Mouse (Mus musculus): ENCODE measurements at regions not wholly inside any gene's neighbourhood (a gene's known extent, or its start where the extent isn't known, plus 50 kb on each side); places are given as distances from the start of the nearest gene placed in this dataset.
"Not testable (repeated sequence)": the region's sequence is repeated elsewhere in the genome, so short reads cannot be mapped to it uniquely, and the experiment has no call there.

- peak; percentile 50; the same call in 1 of the 2 replicates for ATAC-seq
- peak; percentile 46 for DNase-seq (ENCODE audit: low spot score)
Observed at GRCm38 (mm10) chr12:63805458-63805857, 669.0 kb downstream of the Fscb start.

GRCm38 (mm10) chr12:63804008-63804407 is 670.5 kb downstream of the Fscb start:
- H3K4me2 ChIP-seq (ENCODE audit: low read length): no peak overlapping the region
- no peak overlapping the region for H3K4me3 ChIP-seq (ENCODE audit: low read depth, low read length)
- ATAC-seq: peak; percentile 40; the same call in 1 of the 2 replicates
- no peaks in the 10 kb centered on the region for H3K36me3 ChIP-seq (ENCODE audit: control insufficient read depth, insufficient read depth, low read length)
- H3K27me3 ChIP-seq (replicated peaks; ENCODE audit: control insufficient read depth, insufficient read depth, low read length): no peaks in the 10 kb centered on the region
- H3K27ac ChIP-seq (ENCODE audit: low read depth, low read length): no peak overlapping the region
- no peak overlapping the region for H3K9ac ChIP-seq (ENCODE audit: low read length)
- peak; percentile 63 for DNase-seq (ENCODE audit: low spot score)
- H3K4me1 ChIP-seq (ENCODE audit: control insufficient read depth, insufficient read depth, low read length): no peaks in the 10 kb centered on the region
- H3K9me3 ChIP-seq (replicated peaks; ENCODE audit: control insufficient read depth, low read length): no peaks in the 10 kb centered on the region

More at GRCm38 (mm10) chr12:63805458-63805857, 669.0 kb downstream of the Fscb start:
- H3K4me2 ChIP-seq (ENCODE audit: low read length): no peak overlapping the region
- H3K4me3 ChIP-seq (ENCODE audit: low read depth, low read length): no peak overlapping the region
- no peaks in the 10 kb centered on the region for H3K27me3 ChIP-seq (replicated peaks; ENCODE audit: control insufficient read depth, insufficient read depth, low read length)
- H3K36me3 ChIP-seq (ENCODE audit: control insufficient read depth, insufficient read depth, low read length): no peaks in the 10 kb centered on the region
- WGBS: 76% methylated on average over 3 of the region's 3 CpGs
- H3K27ac ChIP-seq (ENCODE audit: low read depth, low read length): no peak overlapping the region
- no peaks in the 10 kb centered on the region for H3K9me3 ChIP-seq (replicated peaks; ENCODE audit: control insufficient read depth, low read length)
- H3K9ac ChIP-seq (ENCODE audit: low read length): no peak overlapping the region
- no peaks in the 10 kb centered on the region for H3K4me1 ChIP-seq (ENCODE audit: control insufficient read depth, insufficient read depth, low read length)

GRCm38 (mm10) chr12:63791667-63792066 is 682.8 kb downstream of the Fscb start:
- Histone ChIP-seq H3K9me3 (replicated peaks; ENCODE audit: control insufficient read depth, low read length) (no peaks in the 10 kb centered on the region), H3K4me2 (ENCODE audit: low read length) (no peak overlapping the region), H3K36me3 (ENCODE audit: control insufficient read depth, insufficient read depth, low read length) (no peaks in the 10 kb centered on the region), H3K9ac (ENCODE audit: low read length) (no peak overlapping the region), H3K4me3 (ENCODE audit: low read depth, low read length) (no peak overlapping the region), H3K27ac (ENCODE audit: low read depth, low read length) (no peak overlapping the region), H3K4me1 (ENCODE audit: control insufficient read depth, insufficient read depth, low read length) (no peaks in the 10 kb centered on the region), H3K27me3 (replicated peaks; ENCODE audit: control insufficient read depth, insufficient read depth, low read length) (no peaks in the 10 kb centered on the region)
- no peak for ATAC-seq
- peak; percentile 62 for DNase-seq (ENCODE audit: low spot score)
- WGBS: 60% methylated on average over 2 of the region's 2 CpGs

GRCm38 (mm10) chr12:63777874-63778273 is 696.6 kb downstream of the Fscb start:
- Histone ChIP-seq H3K4me1 (ENCODE audit: control insufficient read depth, insufficient read depth, low read length) (no peaks in the 10 kb centered on the region), H3K9ac (ENCODE audit: low read length) (no peak overlapping the region), H3K4me3 (ENCODE audit: low read depth, low read length) (no peak overlapping the region), H3K27me3 (replicated peaks; ENCODE audit: control insufficient read depth, insufficient read depth, low read length) (no peaks in the 10 kb centered on the region), H3K36me3 (ENCODE audit: control insufficient read depth, insufficient read depth, low read length) (no peaks in the 10 kb centered on the region), H3K9me3 (replicated peaks; ENCODE audit: control insufficient read depth, low read length) (no peaks in the 10 kb centered on the region), H3K4me2 (ENCODE audit: low read length) (no peak overlapping the region), H3K27ac (ENCODE audit: low read depth, low read length) (no peak overlapping the region)
- ATAC-seq (no peak), DNase-seq (ENCODE audit: low spot score) (no peak)
- 92% methylated on average over 3 of the region's 3 CpGs for WGBS

- WGBS: 58% methylated on average over 4 of the region's 4 CpGs
- not testable (repeated sequence) for H3K4me2 ChIP-seq (ENCODE audit: low read length); H3K9me3 ChIP-seq (replicated peaks; ENCODE audit: control insufficient read depth, low read length); ATAC-seq; H3K36me3 ChIP-seq (ENCODE audit: control insufficient read depth, insufficient read depth, low read length); H3K9ac ChIP-seq (ENCODE audit: low read length); DNase-seq (ENCODE audit: low spot score); H3K4me1 ChIP-seq (ENCODE audit: control insufficient read depth, insufficient read depth, low read length); H3K27ac ChIP-seq (ENCODE audit: low read depth, low read length); H3K27me3 ChIP-seq (replicated peaks; ENCODE audit: control insufficient read depth, insufficient read depth, low read length); H3K4me3 ChIP-seq (ENCODE audit: low read depth, low read length)
Observed at GRCm38 (mm10) chr12:63761073-63761472, 713.4 kb downstream of the Fscb start.

Data from forebrain, embryonic 14.5 days (tissue).